Mouse (Mus musculus) liver, postnatal 0 days (tissue): ENCODE results near the gene Siva1.

Experiments used
- CTCF ChIP-seq: sonication (generic); IDR thresholded peaks from 2 replicates; pipeline ENCODE4 v1.5.1; 2016; ENCODE audit warnings: antibody characterized with exemption, low read depth
- EP300 ChIP-seq: IDR thresholded peaks from 2 replicates; pipeline ENCODE4 v1.6.1; 2016; ENCODE audit warnings: antibody characterized with exemption, low read depth, mild to moderate bottlenecking

GRCm38 (mm10) chr12:112678555-112679026, 34.1 kb downstream of the Siva1 start, which contains the start of gene Zbtb42:
- TF ChIP-seq EP300 (no peak), CTCF (no peak)
